Mouse (Mus musculus) ES-E14 (cell line): Measurements from ENCODE around the gene Acbd7. TPM values are rescaled to one million over a fixed set of nuclear protein-coding genes. Genes with fewer than 3 reads are reported as not detected.

Source experiments
- DNase-seq: peaks from one replicate; pipeline ENCODE4 v3.0.0-alpha.2; 2013; ENCODE audit warnings: low read depth, low spot score
- H3K27ac ChIP-seq: 2 replicates; pipeline ENCODE4 v1.5.1; 2012; ENCODE audit warnings: low read depth, mild to moderate bottlenecking, low read length, moderate library complexity, mixed read lengths; ENCODE audit not compliant: poor library complexity, insufficient read depth, severe bottlenecking
- H3K36me3 ChIP-seq: 2 replicates; pipeline ENCODE4 v1.6.1; 2012; ENCODE audit warnings: mild to moderate bottlenecking, low read length, moderate library complexity, mixed read lengths; ENCODE audit not compliant: control insufficient read depth, poor library complexity, insufficient read depth, severe bottlenecking
- H3K4me1 ChIP-seq, 2 experiments: fragments of 150-350 bp in 1 of 2; sonication (generic) in 1 of 2; 2 replicates each; pipeline ENCODE4 v1.6.1; 2012; ENCODE audit warnings: low read length in 2 of 2, mild to moderate bottlenecking in 1 of 2, mixed read lengths in 1 of 2; ENCODE audit not compliant: control insufficient read depth in 2 of 2, insufficient read depth in 2 of 2, poor library complexity in 1 of 2
- H3K4me3 ChIP-seq, 2 experiments: fragments of 150-350 bp in 1 of 2; sonication (generic) in 1 of 2; 2 replicates each; pipeline ENCODE4 v1.5.1; 2012; ENCODE audit warnings: low read length in 2 of 2, low read depth in 1 of 2, mild to moderate bottlenecking in 1 of 2, mixed read lengths in 1 of 2; ENCODE audit not compliant: insufficient read depth in 1 of 2, poor library complexity in 1 of 2, severe bottlenecking in 1 of 2
- H3K9ac ChIP-seq: 2 replicates; pipeline ENCODE4 v1.6.1; 2012; ENCODE audit warnings: low read depth, mild to moderate bottlenecking, low read length, mixed read lengths; ENCODE audit not compliant: poor library complexity, insufficient read depth, severe bottlenecking
- H3K9me3 ChIP-seq: fragments of 150-350 bp; sonication (generic); 2 replicates; pipeline ENCODE4 v1.6.1; 2012; ENCODE audit warnings: low read depth, mild to moderate bottlenecking, low read length; ENCODE audit not compliant: control insufficient read depth, insufficient read depth
- CHD2 ChIP-seq: IDR thresholded peaks from 2 replicates; pipeline ENCODE4 v1.6.1; 2014; ENCODE audit warnings: mild to moderate bottlenecking, low read depth, low read length, inconsistent platforms
- HCFC1 ChIP-seq: IDR thresholded peaks from 2 replicates; pipeline ENCODE4 v1.6.1; 2012; ENCODE audit warnings: low read length, inconsistent platforms, borderline replicate concordance; ENCODE audit not compliant: insufficient read depth
- MAFK ChIP-seq: IDR thresholded peaks from 2 replicates; pipeline ENCODE4 v1.6.1; 2014; ENCODE audit warnings: mild to moderate bottlenecking, low read depth, low read length, inconsistent platforms; ENCODE audit not compliant: insufficient read depth
- ZC3H11A ChIP-seq: IDR thresholded peaks from 2 replicates; pipeline ENCODE4 v1.6.1; 2012; ENCODE audit warnings: low read depth, mild to moderate bottlenecking, inconsistent platforms, low read length, borderline replicate concordance
- ZNF384 ChIP-seq: IDR thresholded peaks from 2 replicates; pipeline ENCODE4 v1.6.1; 2012; ENCODE audit warnings: low read depth, low read length, inconsistent platforms
- in situ Hi-C, 2 experiments: fragments of 600-800 bp; cut with MboI; formaldehyde crosslinking; loops; one replicate each; pipeline ENCODE4 v1.15.1; 2025; ENCODE audit warnings: low sequenced_read_pairs in 2 of 2, inconsistent platforms in 1 of 2; ENCODE audit not compliant: unreplicated experiment in 2 of 2
- total RNA-seq: library from RNA; depleted of rRNA; stranded (reverse); fragments of 300-350 nt; gene quantifications from 2 replicates; pipeline ENCODE4 v1.2.3, GENCODE M21; 2012

Acbd7 gene
- total RNA-seq, 1 experiment: 3.7 TPM

- Histone ChIP-seq H3K9me3 (no peaks in the 10 kb centered on the region), H3K9ac (no peak overlapping the region), H3K4me1 (no peaks in the 10 kb centered on the region), H3K27ac (no peak overlapping the region), H3K36me3 (no peaks in the 10 kb centered on the region), H3K4me3 (no peak overlapping the region)
- in situ Hi-C loops: no loop called here
- no peak for DNase-seq
- TF ChIP-seq CHD2: no peak
- TF ChIP-seq HCFC1: no peak
- no peak for TF ChIP-seq ZNF384
- TF ChIP-seq MAFK: no peak
- TF ChIP-seq ZC3H11A: no peak
Measured at GRCm38 (mm10) chr2:3356311-3356710, 20.3 kb downstream of the Acbd7 start.

GRCm38 (mm10) chr2:3357887-3358286 lies 21.9 kb downstream of the Acbd7 start:
- no peak for TF ChIP-seq MAFK
- no peak for TF ChIP-seq ZC3H11A
- no peak for TF ChIP-seq ZNF384
- TF ChIP-seq HCFC1: no peak
- no peak for TF ChIP-seq CHD2
- in situ Hi-C loops: no loop called here
- DNase-seq: no peak

GRCm38 (mm10) chr2:3361067-3361466 lies 25.1 kb downstream of the Acbd7 start:
- no peak overlapping the region for H3K4me3 ChIP-seq
- in situ Hi-C loops: no loop called here
- DNase-seq: no peak
- no peaks in the 10 kb centered on the region for H3K9me3 ChIP-seq
- no peak overlapping the region for H3K9ac ChIP-seq
- no peaks in the 10 kb centered on the region for H3K4me1 ChIP-seq
- H3K36me3 ChIP-seq: no peaks in the 10 kb centered on the region
- no peak overlapping the region for H3K27ac ChIP-seq
- TF ChIP-seq ZNF384 (no peak), MAFK (no peak), HCFC1 (no peak), CHD2 (no peak), ZC3H11A (no peak)

More at GRCm38 (mm10) chr2:3357887-3358286, 21.9 kb downstream of the Acbd7 start:
- H3K9me3 ChIP-seq: no peaks in the 10 kb centered on the region
- H3K4me3 ChIP-seq: no peak overlapping the region
- no peaks in the 10 kb centered on the region for H3K4me1 ChIP-seq
- no peaks in the 10 kb centered on the region for H3K36me3 ChIP-seq
- no peak overlapping the region for H3K27ac ChIP-seq
- H3K9ac ChIP-seq: no peak overlapping the region

- Histone ChIP-seq H3K36me3 (no peaks in the 10 kb centered on the region), H3K9me3 (no peaks in the 10 kb centered on the region), H3K4me1 (no peaks in the 10 kb centered on the region), H3K4me3 (no peak overlapping the region), H3K27ac (no peak overlapping the region), H3K9ac (no peak overlapping the region)
- no peak for DNase-seq
- TF ChIP-seq CHD2: no peak
- no peak for TF ChIP-seq ZNF384
- TF ChIP-seq MAFK: no peak
- in situ Hi-C loops: no loop called here
Measured at GRCm38 (mm10) chr2:3365127-3365526, 29.2 kb downstream of the Acbd7 start.
